Mouse (Mus musculus) cortical plate, adult 2 months (tissue): ENCODE measurements around the gene Glyat. TPM values are rescaled to one million over a fixed set of nuclear protein-coding genes. Genes with fewer than 3 reads are reported as not detected.

Experiments used
- H3K27ac ChIP-seq: fragments of 200-500 bp; 2 replicates; pipeline ENCODE4 v1.5.1; 2012; ENCODE audit warnings: low read length, control low read depth, inconsistent platforms; ENCODE audit not compliant: insufficient read depth
- H3K4me1 ChIP-seq: fragments of 200-500 bp; 2 replicates; pipeline ENCODE4 v1.6.1; 2011; ENCODE audit warnings: low read length; ENCODE audit not compliant: control insufficient read depth, insufficient read depth
- H3K4me3 ChIP-seq: fragments of 200-500 bp; 2 replicates; pipeline ENCODE4 v1.5.1; 2011; ENCODE audit warnings: mild to moderate bottlenecking, low read length, control low read depth; ENCODE audit not compliant: insufficient read depth
- CTCF ChIP-seq: fragments of 200-500 bp; IDR thresholded peaks from 2 replicates; pipeline ENCODE4 v1.5.1; 2011; ENCODE audit warnings: mild to moderate bottlenecking, control low read depth, low read length; ENCODE audit not compliant: insufficient read depth; ENCODE audit errors: extremely low read depth
- POLR2A ChIP-seq: fragments of 200-500 bp; IDR thresholded peaks from 2 replicates; pipeline ENCODE4 v1.6.1; 2011; ENCODE audit warnings: mild to moderate bottlenecking, low read length, control low read depth; ENCODE audit not compliant: insufficient read depth; ENCODE audit errors: extremely low read depth
- polyA plus RNA-seq: library from polyadenylated mRNA; depleted of rRNA; stranded (reverse); fragments of >200 nt; gene quantifications from 2 replicates; pipeline ENCODE4 v1.2.3, GENCODE M21; 2012; rRNA removed

The Glyat gene
- not detected in 2 replicates for polyA plus RNA-seq

- Histone ChIP-seq H3K4me1 (no peaks in the 10 kb centered on the region), H3K4me3 (no peak within 1 kb of the TSS), H3K27ac (no peak within 1 kb of the TSS)
- TF ChIP-seq CTCF = no peak
- no peak for TF ChIP-seq POLR2A
These were observed at the start of gene Glyat for GRCm38 (mm10) chr19:12633176-12633575. TSS of gene Glyat (plus strand) at chr19:12633308.

GRCm38 (mm10) chr19:12585310-12585709 lies 47.8 kb upstream of the Glyat start:
- TF ChIP-seq CTCF = no peak
- TF ChIP-seq POLR2A = no peak
- Histone ChIP-seq H3K4me3 (no peak overlapping the region), H3K27ac (no peak overlapping the region), H3K4me1 (no peaks in the 10 kb centered on the region)

- no peaks in the 10 kb centered on the region for H3K4me1 ChIP-seq
- TF ChIP-seq CTCF (peak; percentile 92), POLR2A (no peak)
- H3K27ac ChIP-seq = no peak overlapping the region
- no peak overlapping the region for H3K4me3 ChIP-seq
These were observed 41.2 kb upstream of the Glyat start for GRCm38 (mm10) chr19:12591908-12592307.

- peak overlapping the region; percentile 99 for H3K4me3 ChIP-seq
- H3K27ac ChIP-seq = no peak overlapping the region
- TF ChIP-seq POLR2A (no peak), CTCF (no peak)
These were observed 38.0 kb upstream of the Glyat start for GRCm38 (mm10) chr19:12595135-12595529.

GRCm38 (mm10) chr19:12595530-12596289 lies 37.4 kb upstream of the Glyat start:
- Histone ChIP-seq H3K4me1 (no peaks in the 10 kb centered on the region; the same call in 1 of the 2 replicates), H3K27ac (peak overlapping the region; percentile 96), H3K4me3 (peak overlapping the region; percentile 99)
- TF ChIP-seq POLR2A (peak; percentile 91), CTCF (peak; percentile 28; the same call in 1 of the 2 replicates)

More at GRCm38 (mm10) chr19:12595135-12595529, 38.0 kb upstream of the Glyat start:
- H3K4me1 ChIP-seq = no peaks in the 10 kb centered on the region; the same call in 1 of the 2 replicates

GRCm38 (mm10) chr19:12596290-12597072 lies 36.6 kb upstream of the Glyat start:
- TF ChIP-seq POLR2A (no peak), CTCF (no peak)
- no peaks in the 10 kb centered on the region; the same call in 1 of the 2 replicates for H3K4me1 ChIP-seq
- peak overlapping the region; percentile 99 for H3K4me3 ChIP-seq

GRCm38 (mm10) chr19:12597073-12597405 lies 36.1 kb upstream of the Glyat start:
- TF ChIP-seq POLR2A = peak; percentile 28; the same call in 1 of the 2 replicates
- TF ChIP-seq CTCF = no peak
- Histone ChIP-seq H3K27ac (peak overlapping the region; percentile 7; the same call in 1 of the 2 replicates), H3K4me3 (peak overlapping the region; percentile 99), H3K4me1 (no peaks in the 10 kb centered on the region; the same call in 1 of the 2 replicates)

More at GRCm38 (mm10) chr19:12596290-12597072, 36.6 kb upstream of the Glyat start:
- H3K27ac ChIP-seq = peak overlapping the region; percentile 96

- no peak overlapping the region for H3K27ac ChIP-seq
- TF ChIP-seq CTCF = no peak
- TF ChIP-seq POLR2A = no peak
- H3K4me1 ChIP-seq = no peaks in the 10 kb centered on the region; the same call in 1 of the 2 replicates
- no peak overlapping the region for H3K4me3 ChIP-seq
These were observed 34.4 kb upstream of the Glyat start for GRCm38 (mm10) chr19:12598674-12599073.

GRCm38 (mm10) chr19:12599674-12600073 lies 33.4 kb upstream of the Glyat start, which contains the start of gene Gm4952:
TSS of gene Gm4952 (plus strand) at chr19:12599974.
- Histone ChIP-seq H3K27ac (no peak within 1 kb of the TSS), H3K4me3 (no peak within 1 kb of the TSS), H3K4me1 (no peaks in the 10 kb centered on the region; the same call in 1 of the 2 replicates)
- TF ChIP-seq CTCF (no peak), POLR2A (no peak)
